Mouse (Mus musculus) fibroblast of lung, adult 2 months (primary cell): ENCODE data around the gene Axin2.

Source experiments
- DNase-seq: peaks from one replicate; pipeline ENCODE4 v3.0.0-alpha.2; 2011; ENCODE audit warnings: low read depth

Gene Axin2

DNA sequence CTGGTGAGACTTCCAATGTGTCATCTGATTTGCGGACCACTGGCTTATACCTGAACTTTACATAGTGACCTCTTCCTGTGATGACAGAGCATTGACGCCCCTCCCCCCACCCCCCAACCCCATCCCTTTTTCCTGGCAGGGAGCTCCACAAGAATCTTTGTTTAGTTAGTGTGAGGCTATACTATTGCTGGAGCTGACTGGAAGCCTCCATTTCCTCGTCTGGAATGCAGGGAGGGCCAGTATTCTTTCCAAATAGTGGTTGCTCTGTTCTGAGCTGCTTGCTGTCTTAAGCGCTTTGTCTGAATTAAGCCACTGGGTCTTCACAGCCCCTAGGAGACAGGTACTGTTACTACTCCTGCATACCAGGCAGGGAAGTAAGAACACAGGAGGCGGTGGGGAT lies 53.7 kb downstream of the Axin2 start:
- no peak for DNase-seq

DNA sequence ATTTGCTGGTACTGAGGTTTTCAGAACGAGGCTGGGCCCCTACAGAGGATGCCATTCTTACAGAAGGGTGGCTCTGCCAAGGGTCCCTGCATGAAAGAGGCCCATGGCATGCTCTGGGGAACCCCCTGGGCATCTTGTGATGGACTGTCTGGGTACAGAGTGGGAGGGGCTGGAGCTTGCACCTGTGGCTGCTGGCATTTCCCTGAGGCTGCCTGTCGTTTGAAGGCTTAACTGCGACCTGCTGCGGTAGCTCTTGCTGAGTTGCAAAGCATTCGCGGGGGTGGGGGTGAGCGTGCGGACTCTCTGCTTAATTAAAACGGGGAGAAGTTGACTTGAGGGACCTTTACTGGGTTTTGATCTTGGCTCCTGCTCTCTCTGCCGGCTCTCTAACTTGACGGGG lies 55.4 kb downstream of the Axin2 start:
- no peak for DNase-seq

GRCm38 (mm10) chr11:108980530-108980929 lies 60.4 kb downstream of the Axin2 start:
- peak; percentile 86 for DNase-seq

GRCm38 (mm10) chr11:108981012-108981411 lies 60.9 kb downstream of the Axin2 start:
- DNase-seq: no peak

GRCm38 (mm10) chr11:108983409-108984064 lies 63.4 kb downstream of the Axin2 start:
- no peak for DNase-seq

DNA sequence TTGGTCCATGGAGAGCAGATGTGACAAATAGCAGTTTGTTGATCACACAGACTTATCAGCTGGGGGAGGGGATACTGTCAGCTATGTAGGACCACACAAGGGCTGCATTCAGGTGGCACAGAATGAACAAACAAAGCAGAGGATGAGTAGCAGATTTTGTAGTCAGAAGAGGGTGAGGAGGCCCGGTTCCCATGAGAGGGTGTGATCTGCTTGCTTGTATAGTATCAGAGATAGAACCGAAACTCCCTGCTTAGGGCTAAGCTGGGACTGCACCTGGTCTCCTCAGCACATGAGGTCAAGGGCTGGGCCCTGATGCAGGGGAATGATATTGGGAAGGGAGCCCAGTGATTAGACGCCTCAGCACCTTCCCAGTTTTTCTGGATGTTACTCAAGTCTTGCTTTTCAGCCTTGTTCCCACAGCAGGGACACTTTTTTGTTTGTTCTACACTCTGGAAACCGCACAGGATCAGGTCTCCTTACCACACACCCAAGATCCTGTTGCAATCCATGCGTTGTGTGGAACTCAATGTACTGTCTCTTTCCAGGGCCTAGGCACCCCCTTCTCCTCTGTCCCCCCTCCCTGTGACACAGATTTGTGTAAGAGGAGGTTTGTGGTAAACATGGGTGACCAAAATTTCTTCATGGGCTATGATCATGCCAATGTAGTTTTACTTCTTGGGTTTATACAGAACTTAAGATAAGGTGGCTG lies 64.7 kb downstream of the Axin2 start:
- no peak for DNase-seq

DNA sequence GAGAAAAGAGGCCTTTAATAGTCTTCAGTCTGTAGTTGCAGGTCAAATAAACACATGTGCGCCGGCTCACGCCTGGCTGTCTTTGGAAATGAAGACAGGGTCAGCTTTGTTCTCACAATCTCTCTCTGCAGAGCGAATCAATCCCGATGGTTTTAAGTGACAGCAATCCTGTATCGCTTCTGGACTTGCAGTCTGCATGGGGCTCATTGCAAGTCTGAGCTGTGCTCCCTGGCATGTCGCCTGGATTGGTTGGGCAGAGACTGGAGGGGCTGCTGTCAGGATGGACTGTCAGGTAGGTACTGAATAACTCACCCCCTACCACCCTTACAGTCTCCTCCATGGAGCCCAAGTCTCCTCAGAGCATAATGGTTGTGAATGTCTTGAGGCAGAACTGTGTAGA lies 65.7 kb downstream of the Axin2 start:
- no peak for DNase-seq

- no peak for DNase-seq
These were observed 67.1 kb downstream of the Axin2 start for GRCm38 (mm10) chr11:108987226-108987625.

DNA sequence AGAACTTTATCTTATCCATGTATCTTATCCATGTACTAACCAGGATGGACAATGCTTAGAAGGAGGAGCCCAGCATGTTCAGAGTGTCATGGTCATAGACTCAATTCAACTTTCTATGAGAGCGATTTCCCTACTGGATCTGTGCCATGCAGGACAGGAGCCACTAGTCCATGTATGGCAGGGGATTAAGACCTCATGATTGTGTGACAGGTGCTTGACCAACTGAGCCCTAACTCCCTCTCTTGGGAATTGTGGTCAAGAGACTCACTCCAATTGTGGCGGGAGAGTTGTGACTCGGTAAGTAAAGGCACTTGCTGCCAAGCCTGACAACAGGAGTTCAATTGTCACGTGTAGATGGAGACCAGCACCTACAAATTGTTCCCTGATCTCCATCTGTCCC lies 67.6 kb downstream of the Axin2 start:
- DNase-seq: no peak

DNA sequence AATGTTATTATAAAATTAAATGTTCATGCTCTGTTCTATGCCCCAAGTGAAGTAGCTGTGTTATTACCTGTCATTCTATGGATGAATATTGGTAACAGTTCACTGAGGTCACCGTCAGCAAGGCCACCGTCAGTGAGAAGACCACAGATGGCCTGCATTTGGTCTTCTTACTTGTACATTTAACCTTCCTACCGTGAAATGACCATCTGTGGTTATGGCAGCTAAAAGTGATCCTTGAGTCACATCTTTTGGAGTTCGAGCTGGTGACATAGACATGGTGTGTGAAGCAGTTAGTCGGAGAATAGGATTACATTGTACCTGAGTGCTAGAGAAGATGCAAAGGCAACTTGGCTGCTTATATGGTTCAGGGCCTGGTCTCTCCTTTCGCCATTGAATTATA lies 68.1 kb downstream of the Axin2 start:
- no peak for DNase-seq

DNA sequence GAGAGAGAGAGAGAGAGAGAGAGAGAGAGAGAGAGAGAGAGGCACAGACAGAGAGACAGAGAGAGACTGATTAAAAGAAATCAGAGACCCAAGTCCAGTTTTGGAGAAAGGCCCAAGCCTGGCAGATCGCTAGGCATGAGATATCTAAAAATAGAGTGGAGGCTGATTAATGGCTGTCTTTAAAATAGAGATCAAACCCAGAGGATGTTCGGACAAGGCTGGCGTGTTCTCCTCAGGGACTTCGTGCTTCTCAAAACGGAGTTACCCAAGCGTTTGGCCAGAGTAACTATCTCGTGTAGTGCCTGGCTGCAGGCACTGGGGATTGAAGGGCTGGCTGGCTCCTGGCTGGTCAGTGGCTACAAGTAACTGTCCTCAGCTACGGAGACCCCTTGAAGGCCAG lies 69.8 kb downstream of the Axin2 start:
- no peak for DNase-seq

DNA sequence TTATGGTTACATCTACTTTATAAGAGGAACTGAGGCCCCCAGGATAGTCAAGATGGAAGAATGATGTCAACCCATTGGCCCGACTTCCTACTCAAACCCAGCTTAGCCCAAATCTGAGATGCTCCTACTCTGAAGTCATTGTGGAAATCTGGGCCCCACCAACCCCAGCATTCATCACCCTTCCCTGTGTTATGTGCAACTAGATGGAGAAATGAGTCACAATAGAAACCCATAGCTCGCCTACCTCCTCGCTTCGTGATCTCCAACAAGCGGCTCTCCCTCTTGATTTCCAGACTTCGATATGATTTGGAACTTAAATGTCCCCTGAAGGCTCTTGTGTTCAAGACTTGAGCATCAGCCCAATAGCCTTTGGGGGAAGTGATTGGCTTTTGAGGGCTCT lies 73.3 kb downstream of the Axin2 start:
- no peak for DNase-seq

DNA sequence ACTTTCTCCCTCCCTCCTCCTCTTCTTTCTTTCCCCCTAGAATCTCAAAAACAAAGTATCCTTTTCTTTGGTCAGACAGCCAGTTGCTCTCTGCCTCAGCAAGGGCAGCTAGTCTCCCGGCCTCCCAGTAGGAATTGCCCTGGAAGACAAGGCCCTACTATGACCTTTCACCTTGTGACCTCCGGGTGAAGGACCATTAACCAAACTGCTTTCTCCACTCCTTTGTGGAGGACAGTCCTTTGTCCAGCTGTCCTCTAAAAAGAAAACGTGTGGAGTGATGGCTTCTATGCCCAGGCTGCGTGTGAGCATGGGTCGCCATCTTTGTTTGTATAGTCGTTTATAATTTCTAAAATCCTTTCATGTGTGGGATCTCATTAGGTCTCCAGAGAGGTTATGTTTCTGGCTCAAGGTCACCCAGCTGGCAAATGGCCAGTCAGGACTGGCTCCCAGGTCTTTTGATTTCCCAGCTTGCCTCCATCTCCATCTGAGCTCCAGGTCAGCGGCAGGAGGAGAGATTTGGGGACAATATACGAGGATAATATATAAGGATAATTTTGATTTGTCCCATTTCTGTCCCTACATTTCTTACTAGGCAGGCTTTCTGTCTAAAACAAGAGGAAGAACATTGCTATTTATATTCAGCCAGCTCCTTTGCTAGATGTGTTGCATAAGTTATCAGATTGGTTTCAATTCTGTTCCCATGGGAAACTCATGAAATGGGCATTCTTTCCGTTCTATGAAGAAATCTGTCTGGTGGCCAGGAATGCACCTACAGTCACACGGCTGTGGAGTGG lies 75.2 kb downstream of the Axin2 start:
- DNase-seq: peak; percentile 65

GRCm38 (mm10) chr11:108995990-108996533 lies 75.9 kb downstream of the Axin2 start:
- no peak for DNase-seq

- DNase-seq: no peak
These were observed 77.7 kb downstream of the Axin2 start for GRCm38 (mm10) chr11:108997816-108998215.
